Mouse (Mus musculus): Measurements from ENCODE around the gene Mxd3.

Mxd3 gene

DNA sequence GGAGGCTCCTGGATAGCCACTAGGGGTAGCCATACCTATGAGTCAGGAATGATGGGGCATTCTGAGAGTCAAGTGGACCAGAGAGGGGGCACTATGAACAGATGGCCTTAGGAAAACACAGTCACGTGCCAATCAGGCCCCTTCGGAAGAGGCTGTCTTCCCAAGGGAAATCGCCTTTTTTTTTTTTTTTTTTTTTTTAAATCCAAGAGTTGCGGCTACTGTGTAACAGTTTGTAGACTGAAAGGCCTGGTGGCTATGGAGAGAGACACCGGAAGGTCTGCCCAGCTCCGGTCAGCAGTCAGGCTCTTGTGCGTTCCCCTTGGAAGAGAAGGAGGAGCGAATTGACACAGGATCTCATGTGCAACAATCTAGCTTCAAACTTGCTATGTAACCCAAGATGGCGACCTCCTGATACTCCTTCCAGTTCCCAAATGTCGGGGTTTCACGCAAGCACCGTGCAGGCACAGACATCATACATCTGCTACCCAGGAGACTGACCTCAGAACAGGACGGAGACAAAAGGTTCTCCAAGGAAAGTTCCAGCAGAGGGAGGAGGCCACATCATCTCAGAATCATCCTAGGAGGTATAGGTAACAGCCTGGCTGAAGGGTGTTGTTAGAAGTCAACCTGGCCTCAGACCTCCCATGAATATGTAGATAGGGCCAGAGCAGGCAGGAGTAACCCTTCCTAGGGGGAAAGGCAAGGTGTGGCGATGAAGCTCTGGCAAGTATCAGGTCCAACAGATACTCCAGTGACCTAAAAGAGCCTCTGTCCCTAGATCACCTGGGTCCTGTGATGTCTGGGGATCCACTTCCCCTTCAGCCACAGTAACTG lies 1.2 kb upstream of the Mxd3 start:
- no peak for DNase-seq

DNA sequence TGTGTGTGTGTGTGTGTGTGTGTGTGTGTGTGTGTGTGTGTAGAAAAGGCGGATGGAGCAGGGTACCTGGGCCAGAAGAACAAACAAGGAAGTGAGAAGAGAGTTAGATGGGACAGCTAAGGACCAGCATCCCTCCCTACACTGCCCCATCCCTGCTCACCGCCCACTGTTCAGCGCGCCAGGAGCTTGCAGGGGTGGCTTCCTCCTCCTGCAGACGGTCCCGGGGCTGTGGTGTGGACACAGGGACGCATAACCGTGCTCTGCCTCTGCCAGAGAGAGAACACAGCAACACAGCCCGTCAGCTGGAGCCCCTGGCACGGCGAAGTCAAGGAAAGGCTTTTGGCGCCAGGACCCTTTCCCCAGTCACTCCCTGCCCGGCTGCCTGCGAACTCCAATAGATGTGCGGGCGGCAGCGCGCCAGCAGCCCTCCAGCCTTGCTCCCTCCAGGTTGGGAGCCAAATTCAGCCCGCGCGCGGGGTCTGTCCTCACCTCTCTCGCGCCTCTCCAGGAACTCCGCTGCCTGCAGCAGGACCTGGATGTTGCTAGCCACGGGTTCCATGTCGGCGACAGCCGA lies 427 bp downstream of the Mxd3 start:
- no peak for DNase-seq

- DNase-seq, result no peak
These were observed 982 bp downstream of the Mxd3 start for GRCm38 (mm10) chr13:55328641-55329040.

DNA sequence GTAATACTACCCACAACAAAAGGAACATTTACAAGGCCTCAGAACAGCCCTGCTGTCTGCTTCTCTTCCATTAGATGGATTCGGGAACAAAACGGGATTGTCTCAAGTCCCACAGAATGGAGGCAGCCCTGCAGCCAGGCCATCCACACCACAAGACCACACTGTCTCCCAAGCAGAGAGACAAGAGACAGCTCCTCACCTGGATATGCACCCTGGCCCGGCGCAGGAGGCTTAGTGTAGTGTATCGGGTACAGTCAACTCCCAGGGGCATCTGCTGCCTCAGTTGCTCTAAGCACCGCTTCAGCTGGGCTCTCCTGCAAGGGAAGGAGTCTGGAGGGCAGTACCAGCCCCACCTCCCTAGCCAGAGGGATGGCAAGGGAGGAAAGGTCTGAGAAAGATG lies 1.5 kb downstream of the Mxd3 start:
- no peak for DNase-seq

DNA sequence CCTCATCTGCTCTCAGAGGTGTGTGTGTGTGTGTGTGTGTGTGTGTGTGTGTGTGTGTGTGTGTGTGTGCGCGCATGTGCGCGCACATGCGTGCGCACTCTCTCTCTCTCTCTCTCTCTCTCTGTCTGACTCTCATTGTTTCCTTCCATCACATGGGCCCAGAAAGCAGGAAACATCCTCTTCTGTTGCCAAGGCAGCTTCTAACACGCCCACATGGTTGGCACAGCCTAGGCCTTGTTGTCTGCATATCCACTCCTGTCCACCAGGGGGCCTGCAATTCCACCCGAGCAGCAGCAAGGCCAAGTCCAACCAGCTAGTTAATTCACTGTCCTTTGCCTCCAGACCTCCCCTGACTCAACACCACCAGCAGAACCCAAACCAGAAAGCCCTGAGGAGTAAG lies 2.0 kb downstream of the Mxd3 start:
- peak; percentile 86 for DNase-seq

DNA sequence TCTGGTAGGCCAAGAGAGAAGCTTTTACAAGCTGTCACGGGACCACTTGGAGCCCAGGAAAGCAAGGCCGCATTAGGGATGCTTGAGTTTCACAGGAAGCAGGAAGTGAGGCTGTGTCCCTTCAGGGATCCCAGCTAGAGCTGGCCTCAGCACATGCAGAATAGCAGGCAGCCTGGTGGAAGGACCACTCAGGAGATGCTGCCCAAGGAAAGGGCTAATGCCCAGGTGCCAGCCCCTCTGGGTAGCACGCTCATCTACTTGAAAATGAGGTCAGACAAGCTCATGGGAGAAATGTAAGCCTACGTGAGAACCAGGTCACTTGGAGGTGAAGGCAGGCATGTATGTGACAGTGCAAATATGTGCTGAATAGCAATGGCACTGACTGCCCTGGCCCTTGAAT lies 2.5 kb downstream of the Mxd3 start:
- no peak for DNase-seq

GRCm38 (mm10) chr13:55325596-55325995 lies 4.0 kb downstream of the Mxd3 start:
- DNase-seq, result no peak

DNA sequence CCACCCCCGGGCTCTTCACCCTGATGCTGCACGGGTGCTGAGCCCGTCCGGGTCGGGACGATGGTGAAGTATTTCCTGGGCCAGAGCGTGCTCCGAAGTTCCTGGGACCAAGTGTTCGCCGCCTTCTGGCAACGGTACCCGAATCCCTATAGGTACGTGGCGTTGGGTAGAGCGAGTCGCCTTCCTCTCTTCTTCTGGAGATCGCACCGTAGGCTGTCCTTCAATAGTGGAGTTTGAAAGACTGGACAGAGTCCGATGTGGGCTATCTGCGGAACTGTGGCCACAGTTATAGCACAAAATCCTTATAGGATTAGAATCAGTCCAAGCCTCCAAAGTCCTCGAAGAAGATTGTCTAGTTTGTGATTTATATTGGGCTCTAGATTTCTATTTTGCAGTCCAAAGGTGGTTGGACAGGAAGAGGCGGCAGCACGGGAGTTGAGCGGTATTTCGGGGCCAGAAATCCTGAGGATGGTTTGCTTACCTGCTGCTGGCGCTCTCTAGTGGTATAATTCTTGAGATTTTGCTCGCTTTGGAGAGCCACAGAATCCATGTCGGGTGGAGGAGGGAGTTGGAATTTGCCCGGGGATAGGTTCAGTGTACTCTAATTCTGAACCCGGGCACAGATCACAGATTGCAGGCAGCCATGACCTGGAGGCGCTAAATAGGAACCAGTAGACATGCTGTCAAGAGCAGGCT lies 7.3 kb downstream of the Mxd3 start:
- DNase-seq, result peak; percentile 26

DNA sequence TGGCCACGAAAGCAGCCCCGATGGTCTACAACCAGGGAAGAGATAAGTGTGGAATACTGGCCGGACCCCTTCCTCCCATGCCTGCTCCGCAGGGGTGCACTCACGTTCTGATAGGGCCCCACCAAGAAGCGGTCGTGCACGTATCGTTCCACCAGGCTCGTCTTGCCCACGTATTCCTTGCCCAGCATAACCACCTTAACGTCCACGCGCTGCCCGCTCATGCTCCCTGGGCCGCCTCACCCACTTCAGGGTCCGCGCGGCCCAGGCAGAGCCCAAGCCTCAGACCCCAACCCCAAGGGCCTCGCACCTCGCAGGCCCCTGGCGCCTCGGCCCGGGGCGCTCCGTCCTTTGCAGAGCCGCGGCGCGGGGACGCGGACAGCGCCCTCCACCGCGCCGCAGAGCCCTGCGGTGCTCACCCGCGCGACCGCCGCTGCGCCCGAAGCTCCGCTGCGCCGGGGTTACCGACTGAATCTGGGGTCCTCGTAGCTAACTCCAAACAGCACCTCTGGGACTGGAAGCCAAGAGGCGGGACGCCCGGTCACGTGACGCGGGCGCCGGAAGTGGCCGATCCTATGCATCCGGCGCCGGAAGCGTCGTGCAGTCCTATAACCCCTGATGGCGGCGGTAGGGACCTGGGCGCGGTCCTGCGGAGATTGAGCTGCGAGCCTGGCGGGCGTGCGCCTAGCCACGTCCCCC lies 8.0 kb downstream of the Mxd3 start, which contains the start of gene Rab24:
TSS of gene Rab24 (minus strand) at position 513 of the 696 bp plus-strand sequence.
- DNase-seq, result peak; percentile 87

GRCm38 (mm10) chr13:55319931-55320533 lies 9.6 kb downstream of the Mxd3 start, which contains the start of gene Prelid1:
Gene Prelid1, plus strand, starts transcription at chr13:55320500.
- DNase-seq, result no peak

DNA sequence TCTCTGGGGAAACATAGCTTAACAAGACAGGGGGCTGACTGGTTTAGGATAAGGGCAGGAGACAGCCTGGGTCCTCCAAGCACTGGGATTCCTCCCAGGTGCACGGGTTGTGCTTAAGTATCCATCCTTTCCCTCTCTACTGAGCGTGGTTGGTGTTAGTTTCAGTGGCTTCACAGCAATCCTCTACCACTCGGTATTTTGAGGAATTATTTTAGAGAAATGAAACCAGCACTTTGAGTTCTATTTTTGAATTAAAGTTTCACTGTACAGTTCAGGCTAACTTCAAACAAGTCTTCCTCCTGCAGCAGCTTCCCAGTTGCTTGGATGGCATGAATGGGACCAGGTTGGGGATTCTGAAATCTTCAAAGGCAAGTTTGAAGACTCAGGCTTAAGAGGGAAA lies 11.3 kb downstream of the Mxd3 start:
- DNase-seq, result no peak

GRCm38 (mm10) chr13:55314891-55315412 lies 14.7 kb downstream of the Mxd3 start:
- no peak for DNase-seq

DNA sequence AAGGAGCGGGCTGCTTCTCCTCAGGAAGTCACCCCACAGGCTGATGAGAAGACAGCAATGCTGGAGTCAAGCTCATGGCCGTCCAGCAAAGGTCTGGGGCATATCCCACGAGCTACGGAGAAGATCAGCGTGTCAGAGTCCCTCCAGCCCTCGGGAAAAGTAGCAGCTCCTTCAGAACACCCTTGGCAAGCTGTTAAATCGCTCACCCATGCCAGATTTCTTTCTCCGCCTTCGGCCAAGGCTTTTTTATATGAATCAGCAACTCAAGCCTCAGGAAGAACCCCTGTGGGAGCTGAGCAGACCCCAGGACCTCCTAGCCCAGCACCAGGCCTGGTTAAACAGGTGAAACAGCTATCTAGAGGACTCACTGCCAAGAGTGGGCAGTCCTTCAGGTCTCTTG lies 16.6 kb downstream of the Mxd3 start:
- no peak for DNase-seq

DNA sequence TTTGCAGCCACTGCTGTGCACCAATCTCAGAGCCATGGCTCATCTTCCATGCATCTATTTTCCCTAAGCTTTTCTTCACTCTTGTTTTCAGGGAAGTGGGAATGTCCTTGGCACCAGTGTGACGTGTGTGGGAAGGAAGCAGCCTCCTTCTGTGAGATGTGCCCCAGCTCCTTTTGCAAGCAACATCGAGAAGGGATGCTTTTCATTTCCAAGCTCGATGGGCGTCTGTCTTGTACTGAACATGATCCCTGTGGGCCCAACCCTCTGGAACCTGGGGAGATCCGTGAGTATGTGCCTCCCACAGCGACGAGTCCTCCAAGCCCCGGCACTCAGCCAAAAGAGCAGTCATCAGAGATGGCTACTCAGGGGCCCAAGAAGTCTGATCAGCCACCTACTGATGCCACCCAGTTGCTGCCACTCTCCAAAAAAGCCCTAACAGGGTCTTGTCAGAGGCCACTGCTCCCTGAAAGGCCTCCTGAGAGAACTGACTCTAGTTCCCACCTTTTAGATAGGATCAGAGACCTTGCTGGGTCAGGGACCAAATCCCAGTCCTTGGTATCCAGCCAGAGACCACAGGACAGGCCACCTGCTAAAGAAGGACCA lies 17.5 kb downstream of the Mxd3 start:
- no peak for DNase-seq

GRCm38 (mm10) chr13:55300913-55301312 lies 28.7 kb downstream of the Mxd3 start:
- no peak for DNase-seq

GRCm38 (mm10) chr13:55296760-55297159 lies 32.9 kb downstream of the Mxd3 start:
- DNase-seq, result no peak

GRCm38 (mm10) chr13:55288854-55289253 lies 40.8 kb downstream of the Mxd3 start:
- DNase-seq, result no peak

- no peak for DNase-seq
These were observed 52.0 kb downstream of the Mxd3 start for GRCm38 (mm10) chr13:55277646-55278045.

DNA sequence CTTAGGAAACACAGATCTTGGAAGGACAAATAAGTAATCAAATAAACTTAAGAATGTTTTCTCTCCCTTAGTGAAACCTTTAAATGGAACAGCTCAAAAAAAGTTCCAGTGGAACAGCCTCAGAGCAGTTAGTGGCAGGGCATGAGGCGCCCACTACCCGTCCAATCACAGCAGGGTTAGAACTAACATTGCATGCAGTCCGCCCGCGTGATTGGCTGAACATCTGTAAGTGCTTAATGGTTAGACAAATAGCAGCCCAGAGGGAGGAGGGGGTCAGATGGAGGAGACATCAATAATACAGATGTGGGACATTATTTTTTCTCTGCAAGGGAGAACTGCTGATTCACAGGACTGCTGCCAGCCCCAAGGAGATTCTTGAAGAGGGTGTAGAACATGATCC lies 52.4 kb downstream of the Mxd3 start:
- DNase-seq, result no peak
